Mouse (Mus musculus): ENCODE results near the gene Rsl1d1. TPM values are rescaled to one million over a fixed set of nuclear protein-coding genes. Genes with fewer than 3 reads are reported as not detected.

The Rsl1d1 gene
- 175 TPM for polyA plus RNA-seq (2017; shearing (Covaris generic))

GRCm38 (mm10) chr16:11202571-11203554, at the start of gene Rsl1d1:
Gene Rsl1d1, minus strand, starts transcription at chr16:11203331.

GRCm38 (mm10) chr16:11176208-11176883, 26.8 kb downstream of the Rsl1d1 start, which contains the start of gene Zc3h7a:
Gene Zc3h7a, minus strand, starts transcription at chr16:11176393.

Other genes with a start within 250 kb of the Rsl1d1 start
- gene Snn, start 142.4 kb downstream of the Rsl1d1 start, polyA plus RNA-seq (2017; shearing (Covaris generic)): 2.3 TPM
- 33.7 TPM for gene Litaf, start 137.2 kb downstream of the Rsl1d1 start, polyA plus RNA-seq (2017; shearing (Covaris generic))
- 12.4 TPM for gene Txndc11, start 68.7 kb downstream of the Rsl1d1 start, polyA plus RNA-seq (2017; shearing (Covaris generic))
- 443 TPM for gene Zc3h7a, start 26.9 kb downstream of the Rsl1d1 start, polyA plus RNA-seq (2017; shearing (Covaris generic))
- gene Gspt1, start 51.0 kb upstream of the Rsl1d1 start, polyA plus RNA-seq (2017; shearing (Covaris generic)): 23.8 TPM
- not detected for gene Tnfrsf17, start 110.5 kb upstream of the Rsl1d1 start, polyA plus RNA-seq (2017; shearing (Covaris generic))
- 24.4 TPM for gene Snx29, start 119.6 kb upstream of the Rsl1d1 start, polyA plus RNA-seq (2017; shearing (Covaris generic))

Measured in inflammation-experienced regulatory T-cells, adult 16 weeks (primary cell).